Mouse (Mus musculus) kidney, adult 8-10 months (tissue): ENCODE measurements around the gene 1810062G17Rik.

ENCODE experiments used
- DNase-seq, 2 experiments: peaks; one replicate each; pipeline ENCODE4 v3.0.0; 2022

The 1810062G17Rik gene

DNA sequence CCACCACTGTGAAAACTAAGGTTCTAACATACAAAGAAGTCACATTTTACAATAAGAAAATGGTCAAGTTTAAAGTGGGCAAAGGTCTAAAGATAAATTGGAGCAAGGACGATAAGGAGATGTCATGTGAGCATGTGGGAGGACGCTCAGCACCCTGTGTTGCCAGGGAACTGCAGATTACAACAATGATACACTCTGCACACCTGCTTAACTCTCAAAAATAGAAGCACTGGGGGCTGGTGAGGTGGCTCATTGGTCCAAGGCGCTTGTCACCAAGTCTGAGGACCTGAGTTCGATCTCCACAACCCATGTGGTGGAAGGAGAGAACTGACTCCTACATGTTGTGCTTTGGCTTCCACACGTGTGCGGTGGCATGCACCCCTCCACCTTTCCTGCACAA is 35.8 kb downstream of the 1810062G17Rik start:
- DNase-seq = no peak

DNA sequence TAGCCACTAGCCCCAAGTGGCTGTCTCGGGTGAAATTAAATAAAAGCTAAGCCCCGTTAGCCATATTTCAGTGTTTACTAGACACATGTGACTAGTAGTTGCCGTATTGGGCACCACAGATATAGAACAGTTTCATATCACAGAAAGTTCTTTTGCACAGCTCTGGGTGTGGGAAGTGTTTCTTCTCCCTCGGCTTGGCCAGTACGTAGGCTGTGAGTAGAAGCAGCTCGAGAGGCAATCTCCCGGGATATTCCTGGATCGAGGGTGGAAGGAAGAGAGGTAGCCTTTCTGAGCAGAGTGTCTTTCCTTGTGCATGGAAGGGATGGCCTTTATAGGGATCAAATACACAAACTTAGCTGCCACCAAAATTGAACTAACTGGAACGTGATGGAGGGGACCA is 40.5 kb downstream of the 1810062G17Rik start:
- DNase-seq = no peak

- no peak for DNase-seq
These were observed 45.6 kb downstream of the 1810062G17Rik start, which contains the start of gene Gm11549 for GRCm38 (mm10) chr3:36521073-36522060. TSS of gene Gm11549 (minus strand) at chr3:36521813.

GRCm38 (mm10) chr3:36522137-36522536 is 46.4 kb downstream of the 1810062G17Rik start:
- DNase-seq = no peak

DNA sequence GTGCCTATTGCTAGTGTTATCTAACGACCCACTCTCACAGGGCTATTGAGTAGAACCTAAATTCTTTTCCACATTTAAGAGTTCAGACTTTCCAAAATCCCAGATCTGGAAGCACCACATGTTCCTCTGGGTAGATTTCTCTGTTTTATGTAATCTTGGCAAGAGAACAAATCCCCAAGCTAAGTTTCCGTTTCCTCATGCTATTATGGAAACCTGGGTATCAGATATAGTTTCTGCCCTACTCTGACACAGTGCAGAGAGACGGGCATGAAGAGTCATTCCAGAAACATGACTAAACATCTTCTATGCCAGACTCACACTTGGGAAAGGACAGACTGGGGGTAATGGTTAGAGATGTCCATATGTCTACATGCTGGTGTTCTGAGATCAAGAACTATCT is 48.7 kb downstream of the 1810062G17Rik start:
- DNase-seq = no peak

DNA sequence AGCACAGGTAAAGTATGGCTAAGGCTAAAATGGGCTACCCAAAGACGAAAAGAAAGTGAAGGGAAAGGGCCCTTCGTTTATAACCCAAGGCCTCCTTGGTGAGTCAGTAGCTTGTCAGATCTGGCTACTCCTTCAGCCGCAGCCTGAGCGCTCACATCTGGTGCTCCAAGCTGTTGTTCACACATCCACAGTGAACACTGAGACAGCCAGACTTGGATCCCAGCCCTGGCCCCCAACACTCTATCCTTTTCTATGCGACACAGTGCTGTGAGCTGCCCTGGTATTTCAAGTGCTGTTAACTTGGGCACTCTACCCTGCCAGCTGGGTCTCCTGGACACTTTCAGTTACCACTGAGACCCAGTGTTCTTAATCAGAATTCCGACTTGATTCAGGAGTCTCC is 54.6 kb downstream of the 1810062G17Rik start:
- no peak for DNase-seq

GRCm38 (mm10) chr3:36530781-36531180 is 55.0 kb downstream of the 1810062G17Rik start:
- no peak for DNase-seq

DNA sequence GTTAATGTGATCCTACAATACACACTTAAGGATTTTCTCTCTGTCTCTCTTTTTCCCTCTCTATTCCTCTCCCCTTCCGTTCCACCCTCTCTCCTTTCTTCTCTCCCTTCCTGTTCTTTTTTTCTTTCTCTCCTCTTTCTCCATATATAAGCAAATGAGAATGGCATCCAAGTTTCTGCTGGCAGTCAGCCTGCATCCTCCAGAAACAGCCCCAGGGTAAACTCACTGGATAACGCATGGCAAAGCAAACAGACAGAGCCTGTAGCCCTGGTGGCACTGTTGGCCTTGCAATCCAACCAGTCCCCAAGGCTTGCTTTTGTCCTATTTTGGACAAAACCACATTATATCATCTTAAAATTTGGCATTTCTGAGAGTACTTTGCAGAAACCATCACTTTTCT is 55.5 kb downstream of the 1810062G17Rik start:
- no peak for DNase-seq
